28 mouse cellular contexts compared by ENCODE assay signal in genomic region chr6:59190006-59190405, GRCm38 (mm10).
"Had no signal": no experiment of that assay in that cellular context is flagged by ENCODE, and none has a peak within 500 bp of the region (broad histone marks: within the 10 kb centered on the region; RNA-seq: fewer than 3 reads in every experiment).

No protein-coding gene starts in this region.

- H3K36me3 ChIP-seq: heart, embryonic 13.5 days; heart, embryonic 15.5 days; hindbrain, embryonic 10.5 days; hindbrain, embryonic 12.5 days; intestine, embryonic 15.5 days; limb, embryonic 13.5 days; limb, embryonic 15.5 days; liver, embryonic 12.5 days had no signal

- H3K9ac ChIP-seq: heart, embryonic 13.5 days; heart, embryonic 15.5 days; hindbrain, embryonic 12.5 days; hindbrain, embryonic 14.5 days; intestine, embryonic 15.5 days; limb, embryonic 13.5 days; limb, embryonic 15.5 days; liver, embryonic 12.5 days; liver, embryonic 14.5 days had no signal

- H3K9me3 ChIP-seq: heart, embryonic 13.5 days; heart, embryonic 15.5 days; hindbrain, embryonic 10.5 days; hindbrain, embryonic 12.5 days; intestine, embryonic 15.5 days; limb, embryonic 13.5 days; limb, embryonic 15.5 days; liver, embryonic 12.5 days had no signal

- H3K27ac ChIP-seq: gastrocnemius, adult 2 months; heart, embryonic 13.5 days; heart, embryonic 15.5 days; hindbrain, embryonic 10.5 days; hindbrain, embryonic 12.5 days; hindbrain, embryonic 14.5 days; intestine, embryonic 15.5 days; limb, embryonic 13.5 days; limb, embryonic 15.5 days; liver, embryonic 12.5 days; liver, embryonic 14.5 days had no signal

- H3K27me3 ChIP-seq: heart, embryonic 13.5 days; heart, embryonic 15.5 days; hindbrain, embryonic 12.5 days; intestine, embryonic 15.5 days; limb, embryonic 13.5 days; limb, embryonic 15.5 days; liver, embryonic 12.5 days had no signal

- H3K4me2 ChIP-seq: heart, embryonic 11.5 days; heart, embryonic 13.5 days; heart, embryonic 15.5 days; hindbrain, embryonic 12.5 days; hindbrain, embryonic 14.5 days; intestine, embryonic 15.5 days; limb, embryonic 13.5 days; limb, embryonic 15.5 days; liver, embryonic 12.5 days had no signal

- H3K4me1 ChIP-seq: hindbrain, embryonic 10.5 days; hindbrain, embryonic 12.5 days; intestine, embryonic 15.5 days; limb, embryonic 13.5 days; limb, embryonic 15.5 days; liver, embryonic 12.5 days had no signal

- DNase-seq: gastrocnemius, adult 2 months; gastrocnemius, postnatal 14 days; gastrocnemius, postnatal 36 days; heart, adult 18-20 months; heart, postnatal 14 days; heart, postnatal 36 days; kidney, adult 18-20 months; kidney, adult 8-10 months; kidney, postnatal 10 days; kidney, postnatal 36 days; layer of hippocampus, adult 9-11 months; layer of hippocampus, postnatal 36 days; left cerebral cortex, postnatal 4 days; lung, adult 18-20 months had no signal

- ATAC-seq: hindbrain, embryonic 16.5 days; inflammation-experienced regulatory T-cells, adult 6 months; intestine, embryonic 15.5 days; intestine, postnatal 0 days; liver, embryonic 12.5 days had no signal

- H3K4me3 ChIP-seq: gastrocnemius, adult 2 months; heart, embryonic 13.5 days; heart, embryonic 15.5 days; hindbrain, embryonic 10.5 days; hindbrain, embryonic 12.5 days; intestine, embryonic 15.5 days; limb, embryonic 13.5 days; limb, embryonic 15.5 days; liver, embryonic 12.5 days had no signal
